Mouse (Mus musculus) lung, postnatal 0 days (tissue): ENCODE measurements around the gene Rnf32. TPM values are rescaled to one million over a fixed set of nuclear protein-coding genes. Genes with fewer than 3 reads are reported as not detected.

Experiments
- ATAC-seq: fragments of 200-750 bp; cut with Nextera tagmentation; 2 replicates; pipeline ENCODE4 v1.8.0; 2017; ENCODE audit warnings: moderate library complexity
- DNase-seq: peaks from one replicate; pipeline ENCODE4 v3.0.0-alpha.2; 2016; ENCODE audit warnings: low spot score
- H3K27ac ChIP-seq: fragments of 300-500 bp; sonication (generic); 2 replicates; pipeline ENCODE4 v1.5.1; 2014; ENCODE audit warnings: antibody characterized with exemption, mild to moderate bottlenecking, low read length, mixed read lengths
- H3K27me3 ChIP-seq: fragments of 300-500 bp; sonication (generic); replicated peaks from 2 replicates; pipeline ENCODE4 v1.6.1; 2014; ENCODE audit warnings: low read length, mixed read lengths; ENCODE audit not compliant: insufficient read depth
- H3K36me3 ChIP-seq: fragments of 300-500 bp; sonication (generic); 2 replicates; pipeline ENCODE4 v1.6.1; 2014; ENCODE audit warnings: low read length, mixed read lengths; ENCODE audit not compliant: insufficient read depth
- H3K4me1 ChIP-seq: fragments of 300-500 bp; sonication (generic); 2 replicates; pipeline ENCODE4 v1.6.1; 2014; ENCODE audit warnings: antibody characterized with exemption, low read depth, low read length, mixed read lengths; ENCODE audit not compliant: insufficient read depth
- H3K4me2 ChIP-seq: fragments of 300-500 bp; sonication (generic); replicated peaks from 2 replicates; pipeline ENCODE4 v1.6.1; 2014; ENCODE audit warnings: low read depth, mild to moderate bottlenecking, low read length, moderate library complexity, mixed read lengths
- H3K4me3 ChIP-seq: fragments of 300-500 bp; sonication (generic); 2 replicates; pipeline ENCODE4 v1.5.1; 2014; ENCODE audit warnings: low read depth, low read length
- H3K9ac ChIP-seq: fragments of 300-500 bp; sonication (generic); replicated peaks from 2 replicates; pipeline ENCODE4 v1.6.1; 2014; ENCODE audit warnings: low read depth, mild to moderate bottlenecking
- H3K9me3 ChIP-seq: fragments of 300-500 bp; sonication (generic); 2 replicates; pipeline ENCODE4 v1.6.1; 2016; ENCODE audit warnings: low read length, mixed read lengths
- CTCF ChIP-seq: IDR thresholded peaks from 2 replicates; pipeline ENCODE4 v1.5.1; 2016; ENCODE audit warnings: antibody characterized with exemption, mild to moderate bottlenecking
- EP300 ChIP-seq: IDR thresholded peaks from 2 replicates; pipeline ENCODE4 v1.6.1; 2016; ENCODE audit warnings: antibody characterized with exemption, mild to moderate bottlenecking, control low read depth
- WGBS: fragments of 180-500 bp; shearing (Covaris S2); extraction: QIAGEN DNeasy Blood & Tissue Kit; methylation state at CpG from one replicate; pipeline ENCODE4 v1.1.7; 2014; 5-methylcytosine and 5-hydroxymethylcytosine counted together
- polyA plus RNA-seq: library from polyadenylated mRNA; unstranded; fragments of >200 nt; fragmentation: Nextera tagmentation; extraction: Ambion mirVana; gene quantifications from 2 replicates; pipeline ENCODE4 v1.2.1, GENCODE M21; 2015

Rnf32 gene
- polyA plus RNA-seq, 1 experiment from 2014 or later, result 2.3 TPM

DNA sequence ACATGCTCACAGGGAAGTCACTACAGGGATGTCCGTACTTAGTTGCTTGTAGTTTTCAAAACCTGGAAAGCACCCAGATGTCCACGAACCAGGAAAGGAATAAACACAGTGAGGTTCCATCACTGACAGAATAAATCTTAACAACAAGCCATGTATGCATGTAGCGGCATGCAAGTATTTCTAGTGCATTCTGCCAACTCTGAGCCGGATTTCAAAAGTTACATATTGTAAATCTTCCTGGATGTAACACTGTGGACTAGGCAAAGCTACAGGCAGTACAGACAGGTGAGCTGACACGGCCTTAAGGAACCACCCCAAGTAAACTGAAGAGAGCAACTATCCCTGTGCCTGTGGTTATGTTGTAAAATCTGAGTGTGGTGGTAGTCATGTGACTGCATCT lies 9.0 kb upstream of the Rnf32 start:
- no peaks in the 10 kb centered on the region for H3K9me3 ChIP-seq
- no peaks in the 10 kb centered on the region; the same call in 1 of the 2 replicates for H3K4me1 ChIP-seq
- no peak for DNase-seq
- no peak overlapping the region for H3K27ac ChIP-seq
- no peak overlapping the region for H3K4me3 ChIP-seq
- H3K36me3 ChIP-seq, result no peaks in the 10 kb centered on the region
- ATAC-seq, result no peak
- no peak for TF ChIP-seq CTCF
- TF ChIP-seq EP300, result no peak
- H3K27me3 ChIP-seq, result no peaks in the 10 kb centered on the region
- WGBS, result 50% methylated on average over 5 of the region's 5 CpGs
- H3K9ac ChIP-seq, result no peak overlapping the region
- H3K4me2 ChIP-seq, result no peak overlapping the region

DNA sequence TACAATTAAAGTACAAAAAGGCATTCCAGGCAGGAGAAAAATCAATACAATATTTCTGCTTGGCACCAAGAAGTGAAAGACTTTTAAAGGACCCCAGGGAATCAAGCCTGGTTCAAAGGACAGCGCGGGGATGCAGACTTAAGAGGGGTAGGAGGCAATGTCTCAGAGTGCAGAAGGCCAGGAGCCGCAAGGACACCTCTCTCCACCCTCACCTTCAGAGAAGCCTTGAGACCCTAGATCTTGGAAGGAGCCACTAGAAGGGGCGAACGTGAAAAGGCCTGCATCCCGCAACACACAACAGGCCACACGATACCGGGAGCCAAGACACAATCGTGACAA lies 592 bp upstream of the Rnf32 start:
- no peak for TF ChIP-seq EP300
- TF ChIP-seq CTCF, result no peak
- no peaks in the 10 kb centered on the region for H3K9me3 ChIP-seq
- 9% methylated on average over 9 of the region's 9 CpGs for WGBS
- H3K9ac ChIP-seq, result peak overlapping the region; percentile 13; the same call in 1 of the 2 replicates
- peak; percentile 11 for ATAC-seq
- no peaks in the 10 kb centered on the region for H3K36me3 ChIP-seq
- peak overlapping the region; percentile 78 for H3K4me2 ChIP-seq
- DNase-seq, result peak; percentile 11
- H3K27me3 ChIP-seq, result no peaks in the 10 kb centered on the region
- H3K27ac ChIP-seq, result peak overlapping the region; percentile 55; the same call in 1 of the 2 replicates
- H3K4me3 ChIP-seq, result peak overlapping the region; percentile 50
- no peaks in the 10 kb centered on the region; the same call in 1 of the 2 replicates for H3K4me1 ChIP-seq

DNA sequence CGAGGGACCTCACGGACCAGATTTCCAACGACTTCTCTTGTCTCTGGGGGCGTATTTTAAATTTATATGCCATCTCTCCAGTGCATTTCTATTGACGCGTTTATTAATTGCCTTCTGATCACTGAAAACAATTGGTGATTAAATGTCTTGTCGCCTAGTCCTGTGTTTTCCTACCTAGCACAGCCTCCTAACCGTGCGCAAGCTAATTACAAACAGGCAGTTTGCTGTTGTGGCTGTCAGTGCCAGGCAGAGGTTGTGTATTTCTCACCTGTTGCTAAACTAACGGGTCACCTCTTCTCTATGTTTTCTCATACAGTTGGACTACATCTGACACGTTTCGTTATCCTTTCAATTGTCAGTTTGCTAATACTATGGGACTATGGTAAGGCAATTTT lies 469 bp downstream of the Rnf32 start:
- Histone ChIP-seq H3K36me3 (no peaks in the 10 kb centered on the region), H3K4me2 (peak overlapping the region; percentile 78), H3K4me3 (peak overlapping the region; percentile 50), H3K27me3 (no peaks in the 10 kb centered on the region), H3K4me1 (no peaks in the 10 kb centered on the region; the same call in 1 of the 2 replicates), H3K27ac (0 out of 2 replicates have a peak overlapping the region, but pooled peaks have one; percentile 52), H3K9ac (0 out of 2 replicates have a peak overlapping the region, but pooled peaks have one; percentile 20), H3K9me3 (no peaks in the 10 kb centered on the region)
- DNase-seq, result no peak
- no peak for ATAC-seq
- TF ChIP-seq CTCF, result no peak
- TF ChIP-seq EP300, result no peak
- WGBS, result 9% methylated on average over 12 of the region's 12 CpGs

DNA sequence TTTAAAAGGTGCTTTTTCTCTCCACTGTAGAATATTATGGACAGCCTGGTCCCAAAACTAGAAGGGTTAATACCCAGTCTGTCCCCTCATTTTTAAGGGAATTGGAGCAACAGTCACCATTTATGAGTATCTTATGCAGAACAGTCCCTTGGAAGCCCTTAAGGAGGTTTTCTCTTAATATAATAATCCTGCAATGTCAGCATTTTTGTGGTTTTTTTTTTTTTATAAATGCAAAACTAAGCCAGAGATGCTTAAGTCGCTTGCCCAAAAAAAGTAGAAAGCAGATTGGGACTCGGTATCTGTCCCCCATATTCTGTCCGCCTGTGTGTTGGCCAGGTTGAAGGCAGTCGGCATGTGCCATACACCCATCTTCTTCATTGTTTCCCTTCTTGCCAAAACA lies 1.4 kb downstream of the Rnf32 start:
- H3K4me3 ChIP-seq, result no peak overlapping the region
- WGBS, result 91% methylated on average over 4 of the region's 4 CpGs
- H3K36me3 ChIP-seq, result no peaks in the 10 kb centered on the region
- DNase-seq (no peak), ATAC-seq (no peak)
- TF ChIP-seq CTCF (no peak), EP300 (no peak)
- H3K9me3 ChIP-seq, result no peaks in the 10 kb centered on the region
- no peak overlapping the region for H3K27ac ChIP-seq
- no peak overlapping the region for H3K4me2 ChIP-seq
- no peaks in the 10 kb centered on the region for H3K27me3 ChIP-seq
- no peaks in the 10 kb centered on the region; the same call in 1 of the 2 replicates for H3K4me1 ChIP-seq
- H3K9ac ChIP-seq, result no peak overlapping the region

DNA sequence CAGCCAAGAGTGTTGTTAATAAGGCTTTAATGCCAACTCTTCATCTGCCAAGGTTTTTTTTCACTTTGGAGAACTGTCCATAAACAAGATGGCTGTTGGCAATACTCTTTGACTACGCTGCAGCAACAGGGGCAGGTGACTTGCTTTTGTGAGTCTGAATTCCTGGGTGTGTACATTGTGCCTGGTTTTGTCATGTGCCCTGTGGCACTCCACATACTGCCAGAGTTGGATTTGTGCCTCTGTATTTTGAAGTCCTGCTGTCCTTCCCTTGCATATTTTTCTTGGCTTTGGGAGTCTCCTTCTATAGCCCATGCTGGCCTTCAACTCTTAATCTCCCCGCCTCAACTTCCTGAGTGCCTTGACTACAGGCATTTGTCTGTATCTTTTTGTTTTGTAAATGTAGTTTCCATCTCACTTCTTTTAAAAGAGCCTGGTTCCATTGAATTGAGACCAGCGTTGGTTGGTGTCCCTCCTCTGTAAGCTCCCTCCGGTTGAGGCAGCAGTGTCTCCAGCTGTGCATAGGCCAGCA lies 3.2 kb downstream of the Rnf32 start:
- Histone ChIP-seq H3K4me1 (no peaks in the 10 kb centered on the region; the same call in 1 of the 2 replicates), H3K9ac (no peak overlapping the region), H3K27ac (no peak overlapping the region), H3K9me3 (no peaks in the 10 kb centered on the region), H3K4me3 (no peak overlapping the region), H3K27me3 (no peaks in the 10 kb centered on the region), H3K4me2 (no peak overlapping the region), H3K36me3 (no peaks in the 10 kb centered on the region)
- 85% methylated on average over 4 of the region's 4 CpGs for WGBS
- ATAC-seq, result no peak
- TF ChIP-seq CTCF, result no peak
- TF ChIP-seq EP300, result no peak
- DNase-seq, result no peak

DNA sequence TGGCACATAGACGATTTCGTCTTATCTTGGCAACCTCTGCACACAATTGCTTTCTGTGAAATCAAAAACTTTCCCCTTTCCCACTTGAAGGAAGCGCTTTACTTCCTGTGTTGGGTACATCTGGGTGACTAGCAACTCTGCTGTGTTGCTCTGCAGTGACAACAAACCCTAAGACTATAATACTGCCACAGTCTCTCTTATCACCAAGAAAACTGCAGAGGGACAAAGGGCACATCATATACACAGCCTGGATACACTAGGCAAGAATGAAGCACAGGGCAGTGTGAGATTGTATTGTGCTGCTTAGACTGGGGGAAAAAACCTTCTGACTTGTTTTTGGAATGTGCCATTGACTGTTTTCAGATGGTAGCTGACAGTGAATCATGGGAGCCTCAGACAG lies 4.1 kb downstream of the Rnf32 start:
- DNase-seq, result no peak

DNA sequence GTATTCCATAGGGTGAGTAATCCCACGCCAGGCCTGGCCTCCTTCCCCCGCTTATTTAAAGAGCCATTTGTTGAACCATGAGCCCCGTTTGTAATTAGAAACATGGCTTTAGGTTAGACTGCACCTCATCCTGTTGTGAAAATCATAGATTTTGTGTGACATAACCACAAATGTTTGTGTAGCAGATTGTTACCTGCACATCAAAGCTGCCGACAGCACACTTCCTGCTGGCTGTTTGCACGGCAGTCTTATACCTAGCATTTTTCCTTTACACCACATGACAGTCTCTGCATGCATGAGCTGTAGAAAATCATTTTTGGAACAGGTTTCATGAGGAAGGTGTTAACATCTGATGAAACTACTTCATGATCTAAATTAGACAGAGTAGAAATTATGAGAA lies 9.9 kb downstream of the Rnf32 start:
- Histone ChIP-seq H3K4me2 (no peak overlapping the region), H3K9ac (no peak overlapping the region), H3K27ac (no peak overlapping the region), H3K4me3 (no peak overlapping the region), H3K4me1 (no peaks in the 10 kb centered on the region), H3K9me3 (no peaks in the 10 kb centered on the region), H3K27me3 (no peaks in the 10 kb centered on the region), H3K36me3 (no peaks in the 10 kb centered on the region)
- 54% methylated on average over 5 of the region's 5 CpGs for WGBS
- TF ChIP-seq CTCF (no peak), EP300 (no peak)
- no peak for ATAC-seq
- DNase-seq, result no peak

More for the DNA sequence above, 4.1 kb downstream of the Rnf32 start:
- Histone ChIP-seq H3K4me1 (no peaks in the 10 kb centered on the region; the same call in 1 of the 2 replicates), H3K9me3 (no peaks in the 10 kb centered on the region), H3K4me2 (no peak overlapping the region), H3K9ac (no peak overlapping the region), H3K27ac (no peak overlapping the region), H3K27me3 (no peaks in the 10 kb centered on the region), H3K4me3 (no peak overlapping the region), H3K36me3 (no peaks in the 10 kb centered on the region)
- no peak for TF ChIP-seq CTCF
- no peak for TF ChIP-seq EP300
- no peak for ATAC-seq
- WGBS, result 46% methylated on average over 3 of the region's 3 CpGs
